Mouse (Mus musculus): ENCODE data around the gene Tacr2. TPM values are rescaled to one million over a fixed set of nuclear protein-coding genes. Genes with fewer than 3 reads are reported as not detected.

Tacr2 gene
- polyA plus RNA-seq, 1 experiment from 2014 or later: not detected

DNA sequence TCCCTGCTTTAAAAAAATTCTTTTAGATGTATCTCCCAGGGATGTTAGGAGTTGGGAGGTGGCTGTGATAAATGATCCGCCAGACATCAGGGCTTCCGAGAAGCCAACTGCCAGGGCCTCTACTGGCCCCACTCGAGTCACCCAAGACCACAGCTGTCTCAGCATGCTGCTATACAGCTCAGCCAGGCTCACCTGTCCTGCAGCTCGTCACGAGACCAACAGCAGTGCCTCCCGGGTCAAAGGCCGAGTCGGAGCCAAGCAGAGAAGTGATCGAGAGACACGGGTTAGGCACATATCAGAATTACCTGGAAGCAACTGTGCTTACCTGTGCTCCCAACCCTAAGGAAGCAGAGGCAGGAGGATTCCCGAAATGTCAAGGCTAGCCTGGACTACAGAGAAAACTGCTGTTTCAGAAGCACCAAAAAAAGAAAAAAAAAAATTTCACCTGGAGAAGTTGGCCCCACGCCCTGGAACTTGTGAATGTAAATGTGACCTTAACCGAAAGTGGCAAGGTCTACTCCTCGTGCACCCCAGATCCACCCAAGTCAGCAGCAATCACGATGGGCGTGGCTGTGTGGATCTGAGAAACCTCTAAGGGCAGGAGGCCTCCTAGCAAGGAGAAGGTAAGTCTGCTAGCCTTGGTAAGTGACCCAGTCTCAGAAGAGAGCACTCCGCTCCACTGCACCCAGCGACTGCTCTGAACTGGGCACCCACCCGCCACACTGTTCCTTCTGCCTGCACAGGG lies 34.0 kb upstream of the Tacr2 start:
- Histone ChIP-seq H3K4me2 (ENCODE audit: low read depth, severe bottlenecking) (no peak overlapping the region), H3K27me3 (ENCODE audit: control insufficient read depth, insufficient read depth, low read length) (no peaks in the 10 kb centered on the region), H3K4me3 (ENCODE audit: low read depth, low read length) (no peak overlapping the region), H3K9ac (ENCODE audit: low read length) (no peak overlapping the region), H3K4me1 (ENCODE audit: control insufficient read depth, insufficient read depth, low read length) (no peaks in the 10 kb centered on the region), H3K27ac (replicated peaks; ENCODE audit: low read depth, low read length) (no peak overlapping the region), H3K9me3 (ENCODE audit: control insufficient read depth, low read length) (no peaks in the 10 kb centered on the region), H3K36me3 (ENCODE audit: control insufficient read depth, insufficient read depth, low read length) (no peaks in the 10 kb centered on the region)
- 82% methylated on average over 19 of the region's 19 CpGs for WGBS
- DNase-seq (ENCODE audit: low spot score) (no peak), ATAC-seq (ENCODE audit: insufficient number of reproducible peaks, low FRiP score, low TSS enrichment, low read depth) (no peak)

DNA sequence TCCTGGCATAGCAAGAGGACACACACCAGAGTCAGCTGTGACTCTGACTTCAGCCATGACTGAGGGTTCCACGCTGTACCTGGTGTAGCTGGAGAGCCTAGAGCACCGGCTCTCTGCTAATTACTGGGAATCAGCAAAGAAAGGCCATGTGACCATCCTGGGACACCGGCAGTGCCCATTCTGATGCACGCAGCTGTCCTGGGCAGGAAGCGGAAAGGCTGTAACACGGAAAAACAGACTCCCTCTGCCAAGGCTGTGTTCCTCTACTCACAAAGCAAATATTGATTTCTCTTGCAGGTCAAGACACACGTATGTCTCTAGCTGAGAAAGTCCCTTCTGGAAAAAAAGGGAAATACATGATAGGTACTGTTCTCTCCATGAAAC lies 33.5 kb upstream of the Tacr2 start:
- H3K36me3 ChIP-seq (ENCODE audit: control insufficient read depth, insufficient read depth, low read length): no peaks in the 10 kb centered on the region
- H3K27me3 ChIP-seq (ENCODE audit: control insufficient read depth, insufficient read depth, low read length): no peaks in the 10 kb centered on the region
- no peak for ATAC-seq (ENCODE audit: insufficient number of reproducible peaks, low FRiP score, low TSS enrichment, low read depth)
- 86% methylated on average over 7 of the region's 7 CpGs for WGBS
- H3K4me2 ChIP-seq (ENCODE audit: low read depth, severe bottlenecking): no peak overlapping the region
- H3K4me1 ChIP-seq (ENCODE audit: control insufficient read depth, insufficient read depth, low read length): no peaks in the 10 kb centered on the region
- no peak overlapping the region for H3K9ac ChIP-seq (ENCODE audit: low read length)
- no peak overlapping the region for H3K27ac ChIP-seq (replicated peaks; ENCODE audit: low read depth, low read length)
- H3K9me3 ChIP-seq (ENCODE audit: control insufficient read depth, low read length): no peaks in the 10 kb centered on the region
- no peak for DNase-seq (ENCODE audit: low spot score)
- no peak overlapping the region for H3K4me3 ChIP-seq (ENCODE audit: low read depth, low read length)

DNA sequence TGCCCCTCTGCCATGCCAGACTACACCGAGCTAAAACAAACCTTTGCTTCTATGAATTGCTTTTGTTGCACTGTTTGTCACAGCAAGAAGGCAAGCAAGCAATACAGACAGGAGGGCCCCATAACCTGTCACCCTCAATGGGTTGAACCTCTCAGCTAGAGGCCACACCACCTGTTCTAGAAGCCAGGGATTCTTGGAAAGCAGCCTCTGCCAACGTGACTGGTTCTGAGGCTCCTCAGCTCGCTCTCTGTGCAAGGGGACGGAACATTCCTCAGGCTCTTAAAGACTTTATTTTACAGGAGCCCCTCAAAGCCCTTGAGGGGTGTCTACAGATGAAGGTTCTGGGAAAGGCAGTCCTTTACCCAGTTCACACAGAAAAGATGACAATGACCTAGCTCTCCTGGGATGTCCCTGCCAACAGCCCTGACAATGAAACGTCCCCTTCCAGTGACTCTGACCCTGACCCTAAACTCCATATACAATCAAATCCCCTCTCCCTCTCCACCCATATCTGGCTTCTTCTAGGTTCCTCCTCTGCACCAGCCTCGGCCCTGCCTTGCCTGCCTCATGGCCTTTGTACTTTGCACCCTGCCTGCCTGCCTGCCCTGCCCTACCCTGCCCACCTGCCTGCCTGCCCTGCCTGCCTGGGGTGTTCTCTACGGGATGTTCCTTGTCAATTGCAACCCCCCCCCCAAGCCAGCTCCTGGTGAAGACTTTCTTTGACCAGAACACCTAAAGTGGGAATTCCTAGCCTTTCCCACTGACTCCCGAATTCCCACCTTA lies 31.3 kb upstream of the Tacr2 start:
- H3K4me1 ChIP-seq (ENCODE audit: control insufficient read depth, insufficient read depth, low read length): 0 out of 2 replicates have a peak, but pooled peaks cover 3% of the 10 kb centered on the region
- ATAC-seq (ENCODE audit: insufficient number of reproducible peaks, low FRiP score, low TSS enrichment, low read depth): no peak
- no peak overlapping the region for H3K4me3 ChIP-seq (ENCODE audit: low read depth, low read length)
- no peak overlapping the region for H3K4me2 ChIP-seq (ENCODE audit: low read depth, severe bottlenecking)
- H3K9ac ChIP-seq (ENCODE audit: low read length): no peak overlapping the region
- no peak for DNase-seq (ENCODE audit: low spot score)
- H3K27ac ChIP-seq (replicated peaks; ENCODE audit: low read depth, low read length): no peak overlapping the region
- H3K27me3 ChIP-seq (ENCODE audit: control insufficient read depth, insufficient read depth, low read length): no peaks in the 10 kb centered on the region
- H3K9me3 ChIP-seq (ENCODE audit: control insufficient read depth, low read length): no peaks in the 10 kb centered on the region
- H3K36me3 ChIP-seq (ENCODE audit: control insufficient read depth, insufficient read depth, low read length): no peaks in the 10 kb centered on the region
- 77% methylated on average over 8 of the region's 8 CpGs for WGBS

DNA sequence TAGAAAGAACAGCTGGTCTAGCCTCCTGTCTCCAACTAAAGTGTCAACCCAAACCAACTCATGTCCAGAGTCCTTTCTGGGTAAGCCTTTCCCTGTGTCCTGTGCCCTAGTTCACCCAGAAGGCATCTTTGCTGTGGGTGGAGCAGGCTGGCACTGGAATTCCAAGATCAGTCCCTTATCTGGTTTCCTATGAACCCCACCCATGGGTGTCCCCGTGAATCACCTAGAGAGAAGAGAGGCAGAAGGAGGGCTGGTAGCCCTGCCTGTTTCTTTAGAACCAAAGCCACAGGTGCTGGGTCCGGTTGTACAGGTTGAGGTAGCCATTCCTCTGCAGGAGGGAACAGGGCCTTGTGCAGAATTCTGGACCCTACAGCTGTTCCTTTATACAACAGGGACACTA lies 30.6 kb upstream of the Tacr2 start:
- no peaks in the 10 kb centered on the region for H3K27me3 ChIP-seq (ENCODE audit: control insufficient read depth, insufficient read depth, low read length)
- DNase-seq (ENCODE audit: low spot score) (no peak), ATAC-seq (ENCODE audit: insufficient number of reproducible peaks, low FRiP score, low TSS enrichment, low read depth) (no peak)
- no peak overlapping the region for H3K9ac ChIP-seq (ENCODE audit: low read length)
- no peak overlapping the region for H3K4me3 ChIP-seq (ENCODE audit: low read depth, low read length)
- H3K4me1 ChIP-seq (ENCODE audit: control insufficient read depth, insufficient read depth, low read length): 0 out of 2 replicates have a peak, but pooled peaks cover 6% of the 10 kb centered on the region
- 91% methylated on average over 2 of the region's 2 CpGs for whole genome bisulfite sequencing
- H3K4me2 ChIP-seq (ENCODE audit: low read depth, severe bottlenecking): no peak overlapping the region
- H3K27ac ChIP-seq (replicated peaks; ENCODE audit: low read depth, low read length): no peak overlapping the region
- H3K9me3 ChIP-seq (ENCODE audit: control insufficient read depth, low read length): no peaks in the 10 kb centered on the region
- H3K36me3 ChIP-seq (ENCODE audit: control insufficient read depth, insufficient read depth, low read length): no peaks in the 10 kb centered on the region

DNA sequence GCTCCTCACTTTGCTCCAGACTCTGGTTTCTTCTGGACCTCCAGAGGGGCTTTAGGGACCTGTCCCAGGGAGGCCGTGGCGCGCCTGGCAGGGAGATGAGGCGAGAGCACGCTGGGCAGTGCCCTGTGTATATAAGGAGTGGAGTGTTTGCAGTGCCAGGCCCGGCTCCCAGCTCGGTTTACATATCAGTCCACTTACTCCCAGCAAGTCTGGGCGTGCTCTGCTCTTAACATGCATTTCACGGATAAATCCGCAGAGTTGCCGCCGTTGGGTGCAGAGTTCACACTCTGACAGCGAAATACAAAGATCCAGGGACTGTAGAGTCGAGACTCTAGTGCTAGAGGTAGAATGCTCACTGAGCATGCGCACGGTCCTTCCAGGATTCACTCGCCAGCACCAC lies 29.5 kb upstream of the Tacr2 start:
- no peak for ATAC-seq (ENCODE audit: insufficient number of reproducible peaks, low FRiP score, low TSS enrichment, low read depth)
- no peaks in the 10 kb centered on the region for H3K36me3 ChIP-seq (ENCODE audit: control insufficient read depth, insufficient read depth, low read length)
- no peak overlapping the region for H3K4me2 ChIP-seq (ENCODE audit: low read depth, severe bottlenecking)
- no peaks in the 10 kb centered on the region for H3K9me3 ChIP-seq (ENCODE audit: control insufficient read depth, low read length)
- H3K9ac ChIP-seq (ENCODE audit: low read length): no peak overlapping the region
- WGBS: 82% methylated on average over 17 of the region's 17 CpGs
- no peak overlapping the region for H3K4me3 ChIP-seq (ENCODE audit: low read depth, low read length)
- H3K27me3 ChIP-seq (ENCODE audit: control insufficient read depth, insufficient read depth, low read length): no peaks in the 10 kb centered on the region
- H3K4me1 ChIP-seq (ENCODE audit: control insufficient read depth, insufficient read depth, low read length): 0 out of 2 replicates have a peak, but pooled peaks cover 6% of the 10 kb centered on the region
- no peak overlapping the region for H3K27ac ChIP-seq (replicated peaks; ENCODE audit: low read depth, low read length)
- no peak for DNase-seq (ENCODE audit: low spot score)

DNA sequence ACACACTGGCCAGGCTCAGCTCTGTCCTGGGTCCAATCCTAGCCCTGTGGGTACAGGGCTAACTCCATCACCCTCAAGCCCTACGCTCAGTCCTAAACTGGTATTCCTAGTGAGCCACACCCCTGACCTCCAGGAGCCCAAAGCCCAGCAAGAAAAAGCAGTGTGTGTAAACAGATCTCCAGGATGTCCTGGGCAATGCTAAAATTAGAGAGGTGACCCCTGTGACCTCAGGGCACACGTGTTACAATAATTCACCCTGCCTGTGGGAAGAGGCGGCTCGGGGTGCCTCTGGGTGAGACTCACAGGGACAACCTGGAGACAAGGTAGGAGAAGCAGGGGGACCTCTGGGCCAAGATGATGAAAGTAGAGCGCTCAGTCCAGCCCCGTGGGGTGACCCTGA lies 28.0 kb upstream of the Tacr2 start:
- 50% methylated on average over 6 of the region's 6 CpGs for WGBS
- ATAC-seq (ENCODE audit: insufficient number of reproducible peaks, low FRiP score, low TSS enrichment, low read depth) (no peak), DNase-seq (ENCODE audit: low spot score) (no peak)
- H3K36me3 ChIP-seq (ENCODE audit: control insufficient read depth, insufficient read depth, low read length): no peaks in the 10 kb centered on the region
- no peak overlapping the region for H3K4me2 ChIP-seq (ENCODE audit: low read depth, severe bottlenecking)
- H3K27ac ChIP-seq (replicated peaks; ENCODE audit: low read depth, low read length): no peak overlapping the region
- no peak overlapping the region for H3K4me3 ChIP-seq (ENCODE audit: low read depth, low read length)
- H3K27me3 ChIP-seq (ENCODE audit: control insufficient read depth, insufficient read depth, low read length): no peaks in the 10 kb centered on the region
- no peaks in the 10 kb centered on the region for H3K9me3 ChIP-seq (ENCODE audit: control insufficient read depth, low read length)
- no peak overlapping the region for H3K9ac ChIP-seq (ENCODE audit: low read length)
- 0 out of 2 replicates have a peak, but pooled peaks cover 6% of the 10 kb centered on the region for H3K4me1 ChIP-seq (ENCODE audit: control insufficient read depth, insufficient read depth, low read length)

DNA sequence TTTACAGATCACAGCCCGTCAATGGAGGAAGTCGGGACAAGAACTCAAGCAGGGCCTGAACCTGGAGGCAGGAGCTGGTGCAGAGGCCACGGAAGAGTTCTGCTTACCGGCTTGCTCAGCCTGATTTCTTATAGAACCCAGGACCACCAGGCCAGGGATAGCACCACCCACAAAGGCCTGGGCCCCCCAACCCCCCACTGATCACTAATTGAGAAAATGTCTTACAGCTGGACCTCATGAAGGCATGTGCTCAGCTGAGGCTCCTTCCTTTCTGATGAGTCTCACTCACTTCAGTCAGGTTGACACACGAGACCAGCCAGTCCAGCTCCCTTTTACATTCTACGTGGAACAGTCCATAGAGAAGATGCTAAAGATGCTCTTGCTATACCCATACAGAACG lies 26.4 kb upstream of the Tacr2 start:
- Histone ChIP-seq H3K9ac (ENCODE audit: low read length) (no peak overlapping the region), H3K4me2 (ENCODE audit: low read depth, severe bottlenecking) (no peak overlapping the region), H3K4me1 (ENCODE audit: control insufficient read depth, insufficient read depth, low read length) (0 out of 2 replicates have a peak, but pooled peaks cover 8% of the 10 kb centered on the region), H3K36me3 (ENCODE audit: control insufficient read depth, insufficient read depth, low read length) (no peaks in the 10 kb centered on the region), H3K27me3 (ENCODE audit: control insufficient read depth, insufficient read depth, low read length) (no peaks in the 10 kb centered on the region), H3K4me3 (ENCODE audit: low read depth, low read length) (no peak overlapping the region), H3K27ac (replicated peaks; ENCODE audit: low read depth, low read length) (no peak overlapping the region), H3K9me3 (ENCODE audit: control insufficient read depth, low read length) (no peaks in the 10 kb centered on the region)
- WGBS: 63% methylated on average over 7 of the region's 7 CpGs
- no peak for DNase-seq (ENCODE audit: low spot score)
- no peak for ATAC-seq (ENCODE audit: insufficient number of reproducible peaks, low FRiP score, low TSS enrichment, low read depth)

DNA sequence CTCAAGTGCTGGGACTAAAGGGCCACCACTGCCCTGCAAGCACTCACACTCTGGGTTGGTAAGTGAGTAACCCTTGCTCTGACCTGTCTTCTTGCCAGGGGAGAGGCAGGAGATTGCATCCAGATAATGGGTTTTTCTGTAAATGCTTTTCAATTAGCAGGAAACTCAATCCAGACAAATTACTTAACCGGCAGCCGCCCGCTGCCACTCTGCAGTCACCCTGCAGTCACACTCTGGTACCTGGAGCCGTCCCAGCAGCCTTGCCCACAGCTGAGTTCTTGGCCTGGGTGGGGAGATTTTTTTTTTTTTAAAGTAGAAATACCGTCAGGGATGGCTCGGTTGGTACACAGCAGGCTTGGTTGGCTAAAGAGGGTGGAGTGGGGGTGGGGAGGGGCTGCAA lies 24.1 kb upstream of the Tacr2 start:
- ATAC-seq (ENCODE audit: insufficient number of reproducible peaks, low FRiP score, low TSS enrichment, low read depth): no peak
- WGBS: 47% methylated on average over 6 of the region's 6 CpGs
- no peak overlapping the region for H3K4me2 ChIP-seq (ENCODE audit: low read depth, severe bottlenecking)
- no peak overlapping the region for H3K9ac ChIP-seq (ENCODE audit: low read length)
- no peak for DNase-seq (ENCODE audit: low spot score)
- 0 out of 2 replicates have a peak, but pooled peaks cover 8% of the 10 kb centered on the region for H3K4me1 ChIP-seq (ENCODE audit: control insufficient read depth, insufficient read depth, low read length)
- H3K4me3 ChIP-seq (ENCODE audit: low read depth, low read length): no peak overlapping the region
- H3K27ac ChIP-seq (replicated peaks; ENCODE audit: low read depth, low read length): no peak overlapping the region
- no peaks in the 10 kb centered on the region for H3K9me3 ChIP-seq (ENCODE audit: control insufficient read depth, low read length)
- H3K27me3 ChIP-seq (ENCODE audit: control insufficient read depth, insufficient read depth, low read length): no peaks in the 10 kb centered on the region
- no peaks in the 10 kb centered on the region for H3K36me3 ChIP-seq (ENCODE audit: control insufficient read depth, insufficient read depth, low read length)
